17 mouse cellular contexts compared by ENCODE assay signal in the genomic region with DNA sequence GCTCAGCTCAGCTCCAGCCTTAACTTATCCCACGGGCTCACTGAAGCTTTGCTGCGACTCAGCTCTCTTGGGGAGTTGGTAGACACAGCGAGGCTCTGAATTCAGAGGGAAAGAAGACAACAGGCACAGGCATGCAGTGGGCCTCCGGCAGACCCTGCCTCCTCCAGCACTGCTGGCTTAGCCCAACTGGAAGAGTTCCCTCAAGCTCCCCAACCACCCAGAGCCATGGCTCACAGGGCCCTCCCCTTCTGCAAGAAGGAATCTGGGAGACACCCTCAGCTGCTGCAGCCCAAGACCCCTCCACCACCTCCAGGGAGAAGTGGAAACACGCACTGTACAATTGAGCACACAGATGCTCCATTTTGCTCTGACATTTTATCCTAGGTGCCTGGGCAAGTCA. TPM values are rescaled to one million over a fixed set of nuclear protein-coding genes. Genes with fewer than 3 reads are reported as not detected.
DNase-seq lines count a peak whose midpoint lies in the region; ATAC-seq and TF ChIP-seq lines count a peak whose summit lies in the region.
"Had no signal": no experiment of that assay in that cellular context is flagged by ENCODE, and none has a peak within 500 bp of the region (broad histone marks: within the 10 kb centered on the region; RNA-seq: fewer than 3 reads in every experiment).

No protein-coding gene starts in this region.

- TF ChIP-seq EP300 in stomach, postnatal 0 days (optimal IDR thresholded peaks at IDR 0.05), result no peak

- intact Hi-C loops in heart, postnatal 36 days (cut with DNase I), result no loop called here

- H3K4me1 ChIP-seq in stomach, embryonic 15.5 days, result peaks cover 23% of the 10 kb centered on the region
- H3K4me1 ChIP-seq in stomach, postnatal 0 days (replicated peaks; ENCODE audit: control insufficient read depth, insufficient read depth), result peaks cover 9% of the 10 kb centered on the region; the same call in 1 of the 2 replicates
- peaks cover 58% of the 10 kb centered on the region for H3K4me1 ChIP-seq in limb, embryonic 10.5 days
- H3K4me1 ChIP-seq in limb, embryonic 15.5 days, result peaks cover 47% of the 10 kb centered on the region

- no peaks in the 10 kb centered on the region for H3K9me3 ChIP-seq in stomach, embryonic 15.5 days
- no peaks in the 10 kb centered on the region for H3K9me3 ChIP-seq in stomach, postnatal 0 days (ENCODE audit: control insufficient read depth, low read length)
- H3K9me3 ChIP-seq in limb, embryonic 10.5 days (replicated peaks), result no peaks in the 10 kb centered on the region
- no peaks in the 10 kb centered on the region for H3K9me3 ChIP-seq in limb, embryonic 15.5 days
- H3K9me3 ChIP-seq: heart, embryonic 13.5 days; hindbrain, embryonic 13.5 days; intestine, embryonic 15.5 days had no signal

- no peak for TF ChIP-seq CTCF in stomach, postnatal 0 days (IDR thresholded peaks at IDR 0.05; ENCODE audit: low read depth)

- WGBS in stomach, embryonic 15.5 days, result 58% methylated on average over 5 of the region's 5 CpGs
- WGBS in stomach, postnatal 0 days, result 49% methylated on average over 5 of the region's 5 CpGs
- 82% methylated on average over 5 of the region's 5 CpGs for WGBS in limb, embryonic 10.5 days
- WGBS in limb, embryonic 15.5 days, result 29% methylated on average over 5 of the region's 5 CpGs

- H3K9ac ChIP-seq in stomach, embryonic 15.5 days, result no peak overlapping the region
- H3K9ac ChIP-seq in stomach, postnatal 0 days (ENCODE audit: low read length), result no peak overlapping the region
- no peak overlapping the region for H3K9ac ChIP-seq in limb, embryonic 15.5 days
- H3K9ac ChIP-seq: heart, embryonic 13.5 days; hindbrain, embryonic 13.5 days; intestine, embryonic 15.5 days had no signal

- H3K4me2 ChIP-seq in stomach, embryonic 15.5 days, result no peak overlapping the region
- H3K4me2 ChIP-seq in stomach, postnatal 0 days (replicated peaks; ENCODE audit: low read depth), result no peak overlapping the region
- no peak overlapping the region for H3K4me2 ChIP-seq in limb, embryonic 15.5 days
- H3K4me2 ChIP-seq: heart, embryonic 13.5 days; hindbrain, embryonic 13.5 days; intestine, embryonic 15.5 days had no signal

- H3K4me3 ChIP-seq in stomach, embryonic 15.5 days (replicated peaks), result no peak overlapping the region
- H3K4me3 ChIP-seq in stomach, postnatal 0 days (ENCODE audit: low read depth, low read length), result no peak overlapping the region
- H3K4me3 ChIP-seq in limb, embryonic 10.5 days, result no peak overlapping the region
- no peak overlapping the region for H3K4me3 ChIP-seq in limb, embryonic 15.5 days
- H3K4me3 ChIP-seq: heart, embryonic 13.5 days; hindbrain, embryonic 13.5 days; intestine, embryonic 15.5 days had no signal

- ATAC-seq in stomach, embryonic 15.5 days (ENCODE audit: insufficient read depth, low FRiP score, low read depth), result no peak
- no peak for ATAC-seq in stomach, postnatal 0 days (ENCODE audit: low FRiP score, low TSS enrichment)
- no peak for ATAC-seq in limb, embryonic 15.5 days (ENCODE audit: insufficient number of reproducible peaks, low FRiP score, low TSS enrichment, low read depth)
- ATAC-seq: forebrain, embryonic 14.5 days; intestine, embryonic 15.5 days had no signal

- H3K27me3 ChIP-seq in stomach, embryonic 15.5 days (replicated peaks), result 0 out of 2 replicates have a peak, but pooled peaks cover 3% of the 10 kb centered on the region
- no peaks in the 10 kb centered on the region for H3K27me3 ChIP-seq in stomach, postnatal 0 days (ENCODE audit: control insufficient read depth, insufficient read depth, low read length)
- no peaks in the 10 kb centered on the region for H3K27me3 ChIP-seq in limb, embryonic 10.5 days (ENCODE audit: low read depth, poor library complexity, severe bottlenecking)
- no peaks in the 10 kb centered on the region for H3K27me3 ChIP-seq in limb, embryonic 15.5 days
- H3K27me3 ChIP-seq: intestine, embryonic 15.5 days had no signal

- no peak for DNase-seq in stomach, postnatal 0 days (ENCODE audit: low spot score)
- DNase-seq in limb, embryonic 10.5 days (ENCODE audit: low spot score), result no peak
- DNase-seq in heart, postnatal 36 days, result no peak
- no peak for DNase-seq in Muller cell, postnatal 12 days (ENCODE audit: inconsistent ontology term)
- DNase-seq: adrenal gland, postnatal 14 days; cerebellum, adult 18-20 months; cerebellum, adult 9-11 months; cerebellum, postnatal 36 days; gastrocnemius, postnatal 36 days; heart, adult 11 months; heart, postnatal 4 days had no signal

- 0 out of 2 replicates have a peak overlapping the region, but pooled peaks have one; percentile 2 for H3K27ac ChIP-seq in stomach, embryonic 15.5 days
- H3K27ac ChIP-seq in stomach, postnatal 0 days (replicated peaks), result no peak overlapping the region
- H3K27ac ChIP-seq in limb, embryonic 10.5 days, result peak overlapping the region; percentile 87
- peak overlapping the region; percentile 4 for H3K27ac ChIP-seq in limb, embryonic 15.5 days
- H3K27ac ChIP-seq: heart, embryonic 13.5 days; hindbrain, embryonic 13.5 days; intestine, embryonic 15.5 days had no signal

- H3K36me3 ChIP-seq in stomach, embryonic 15.5 days, result no peaks in the 10 kb centered on the region
- no peaks in the 10 kb centered on the region for H3K36me3 ChIP-seq in stomach, postnatal 0 days (ENCODE audit: control insufficient read depth, insufficient read depth, low read length)
- H3K36me3 ChIP-seq in limb, embryonic 10.5 days, result no peaks in the 10 kb centered on the region
- no peaks in the 10 kb centered on the region for H3K36me3 ChIP-seq in limb, embryonic 15.5 days
- H3K36me3 ChIP-seq: heart, embryonic 13.5 days; hindbrain, embryonic 13.5 days; intestine, embryonic 15.5 days had no signal

RNA-seq across cellular contexts. Expression of a gene that starts 20.4 kb away (rescaled TPM):
- polyA plus RNA-seq in stomach, embryonic 15.5 days (2015; fragmentation: Nextera tagmentation; extraction: Ambion mirVana), result 6.2 and 6.9 TPM in 2 replicates
- polyA plus RNA-seq in stomach, postnatal 0 days (2015; fragmentation: Nextera tagmentation; extraction: Ambion mirVana), result 2.8 and 3.1 TPM in 2 replicates
- 9.0 and 10.7 TPM in 2 replicates for polyA plus RNA-seq in limb, embryonic 10.5 days (2016; fragmentation: Nextera tagmentation; extraction: Ambion mirVana)
- polyA plus RNA-seq in limb, embryonic 15.5 days (2015; fragmentation: Nextera tagmentation; extraction: Ambion mirVana), result 4.0 and 4.8 TPM in 2 replicates
- 10 to 100 TPM; 34.3 to 39.8 TPM for total RNA-seq in heart, postnatal 36 days (2021)
